Mouse (Mus musculus): ENCODE data around the gene Optc. TPM values are rescaled to one million over a fixed set of nuclear protein-coding genes. Genes with fewer than 3 reads are reported as not detected.

Gene Optc
- polyA plus RNA-seq, 1 experiment from 2014 or later = 0.31 TPM

GRCm38 (mm10) chr1:133881813-133882212 lies 26.0 kb downstream of the Optc start:
- H3K4me1 ChIP-seq (ENCODE audit: insufficient read depth, low read depth, low read length) = no peaks in the 10 kb centered on the region
- no peaks in the 10 kb centered on the region; the same call in 1 of the 2 replicates for H3K27me3 ChIP-seq (replicated peaks; ENCODE audit: insufficient read depth, low read length)
- 60% methylated on average over 6 of the region's 6 CpGs for whole genome bisulfite sequencing
- H3K4me3 ChIP-seq (ENCODE audit: low read depth, low read length) = no peak overlapping the region
- ATAC-seq = no peak
- H3K9me3 ChIP-seq (ENCODE audit: low read length) = no peaks in the 10 kb centered on the region
- no peak for DNase-seq (ENCODE audit: low spot score)
- no peak for TF ChIP-seq CTCF (IDR thresholded peaks at IDR 0.05)
- TF ChIP-seq EP300 (IDR thresholded peaks at IDR 0.05) = no peak
- no peak overlapping the region for H3K9ac ChIP-seq (replicated peaks; ENCODE audit: low read depth)
- H3K36me3 ChIP-seq (ENCODE audit: insufficient read depth, low read length) = no peaks in the 10 kb centered on the region
- H3K4me2 ChIP-seq (replicated peaks; ENCODE audit: low read depth, low read length) = no peak overlapping the region
- H3K27ac ChIP-seq (ENCODE audit: low read length) = no peak overlapping the region

- Histone ChIP-seq H3K27me3 (replicated peaks; ENCODE audit: insufficient read depth, low read length) (no peaks in the 10 kb centered on the region; the same call in 1 of the 2 replicates), H3K27ac (ENCODE audit: low read length) (no peak overlapping the region), H3K4me3 (ENCODE audit: low read depth, low read length) (no peak overlapping the region), H3K9ac (replicated peaks; ENCODE audit: low read depth) (no peak overlapping the region), H3K4me1 (ENCODE audit: insufficient read depth, low read depth, low read length) (no peaks in the 10 kb centered on the region), H3K4me2 (replicated peaks; ENCODE audit: low read depth, low read length) (no peak overlapping the region), H3K9me3 (ENCODE audit: low read length) (no peaks in the 10 kb centered on the region), H3K36me3 (ENCODE audit: insufficient read depth, low read length) (no peaks in the 10 kb centered on the region)
- DNase-seq (ENCODE audit: low spot score) (no peak), ATAC-seq (no peak)
- 46% methylated on average over 12 of the region's 12 CpGs for WGBS
- TF ChIP-seq EP300 (IDR thresholded peaks at IDR 0.05) = no peak
- no peak for TF ChIP-seq CTCF (IDR thresholded peaks at IDR 0.05)
Observed at GRCm38 (mm10) chr1:133878825-133879423, 28.9 kb downstream of the Optc start.

- TF ChIP-seq CTCF (IDR thresholded peaks at IDR 0.05) = no peak
- no peak for TF ChIP-seq EP300 (IDR thresholded peaks at IDR 0.05)
- Histone ChIP-seq H3K4me3 (ENCODE audit: low read depth, low read length) (no peak overlapping the region), H3K9ac (replicated peaks; ENCODE audit: low read depth) (no peak overlapping the region), H3K4me1 (ENCODE audit: insufficient read depth, low read depth, low read length) (no peaks in the 10 kb centered on the region), H3K36me3 (ENCODE audit: insufficient read depth, low read length) (no peaks in the 10 kb centered on the region), H3K9me3 (ENCODE audit: low read length) (no peaks in the 10 kb centered on the region), H3K27me3 (replicated peaks; ENCODE audit: insufficient read depth, low read length) (no peaks in the 10 kb centered on the region; the same call in 1 of the 2 replicates), H3K4me2 (replicated peaks; ENCODE audit: low read depth, low read length) (no peak overlapping the region), H3K27ac (ENCODE audit: low read length) (no peak overlapping the region)
- ATAC-seq = no peak
- DNase-seq (ENCODE audit: low spot score) = no peak
- WGBS = 92% methylated on average over 7 of the region's 7 CpGs
Observed at GRCm38 (mm10) chr1:133876936-133877335, 30.9 kb downstream of the Optc start.

DNA sequence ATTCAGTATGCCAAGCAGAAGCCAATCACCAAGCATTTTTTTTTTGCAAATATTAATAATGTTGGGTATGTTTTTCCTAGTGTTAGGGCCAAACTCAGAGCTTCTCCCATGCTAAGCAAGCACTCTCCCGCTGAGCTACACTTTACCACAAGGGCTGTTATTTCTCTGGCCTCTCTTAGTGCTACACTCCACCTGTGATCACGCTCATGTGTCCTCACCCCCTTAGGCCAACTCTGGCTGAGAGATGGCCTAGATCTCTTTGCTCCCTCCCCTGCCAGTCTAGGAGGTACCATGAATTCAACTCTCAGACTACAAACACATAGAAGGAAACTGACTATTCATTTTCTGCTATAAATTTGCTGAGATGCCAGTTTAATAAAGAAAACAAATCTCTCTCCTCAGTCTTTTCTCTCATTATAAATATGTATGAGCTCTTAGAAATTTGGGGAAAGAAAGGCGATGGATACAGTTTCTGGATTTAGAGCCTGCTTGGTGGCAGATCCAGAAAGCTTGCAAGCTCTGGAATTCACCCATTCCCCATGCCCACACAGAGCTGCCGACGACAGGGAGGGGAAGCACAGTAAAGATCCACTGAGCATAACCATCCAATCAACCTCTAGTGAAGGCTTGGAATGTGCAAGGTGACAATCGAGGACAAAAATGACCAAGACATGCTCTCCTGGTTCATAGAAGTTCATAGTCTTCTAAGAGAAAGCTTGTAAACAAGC lies 34.5 kb downstream of the Optc start:
- Histone ChIP-seq H3K36me3 (ENCODE audit: insufficient read depth, low read length) (no peaks in the 10 kb centered on the region), H3K27me3 (replicated peaks; ENCODE audit: insufficient read depth, low read length) (no peaks in the 10 kb centered on the region), H3K27ac (ENCODE audit: low read length) (no peak overlapping the region), H3K9me3 (ENCODE audit: low read length) (no peaks in the 10 kb centered on the region), H3K4me2 (replicated peaks; ENCODE audit: low read depth, low read length) (no peak overlapping the region), H3K4me1 (ENCODE audit: insufficient read depth, low read depth, low read length) (no peaks in the 10 kb centered on the region), H3K4me3 (ENCODE audit: low read depth, low read length) (no peak overlapping the region), H3K9ac (replicated peaks; ENCODE audit: low read depth) (no peak overlapping the region)
- DNase-seq (ENCODE audit: low spot score) (no peak), ATAC-seq (no peak)
- TF ChIP-seq EP300 (IDR thresholded peaks at IDR 0.05) = no peak
- TF ChIP-seq CTCF (IDR thresholded peaks at IDR 0.05) = no peak
- WGBS = 80% methylated on average over 6 of the region's 6 CpGs

DNA sequence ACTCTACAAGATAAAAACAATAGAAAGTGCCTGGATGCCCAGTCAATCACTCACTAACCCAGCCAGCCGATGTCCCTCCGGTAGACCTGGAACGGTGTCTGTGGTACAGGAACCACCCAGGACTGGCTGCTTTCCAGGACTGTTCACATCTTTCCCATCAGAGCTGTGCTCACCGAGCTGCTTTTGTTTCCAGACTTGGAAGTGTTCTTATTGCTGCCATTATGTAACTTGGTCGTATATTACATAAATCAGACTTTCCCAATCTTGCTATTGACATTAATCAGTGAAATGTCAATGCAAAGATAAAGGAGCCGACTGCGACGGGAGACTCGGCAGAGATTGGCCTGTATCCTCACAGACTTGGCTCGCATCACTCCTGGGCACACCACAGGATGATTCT lies 36.6 kb downstream of the Optc start:
- Histone ChIP-seq H3K9me3 (ENCODE audit: low read length) (no peaks in the 10 kb centered on the region), H3K36me3 (ENCODE audit: insufficient read depth, low read length) (no peaks in the 10 kb centered on the region), H3K4me1 (ENCODE audit: insufficient read depth, low read depth, low read length) (no peaks in the 10 kb centered on the region), H3K4me3 (ENCODE audit: low read depth, low read length) (no peak overlapping the region), H3K4me2 (replicated peaks; ENCODE audit: low read depth, low read length) (no peak overlapping the region), H3K27me3 (replicated peaks; ENCODE audit: insufficient read depth, low read length) (no peaks in the 10 kb centered on the region), H3K9ac (replicated peaks; ENCODE audit: low read depth) (no peak overlapping the region), H3K27ac (ENCODE audit: low read length) (no peak overlapping the region)
- DNase-seq (ENCODE audit: low spot score) (no peak), ATAC-seq (no peak)
- 46% methylated on average over 10 of the region's 10 CpGs for WGBS
- no peak for TF ChIP-seq EP300 (IDR thresholded peaks at IDR 0.05)
- no peak for TF ChIP-seq CTCF (IDR thresholded peaks at IDR 0.05)

DNA sequence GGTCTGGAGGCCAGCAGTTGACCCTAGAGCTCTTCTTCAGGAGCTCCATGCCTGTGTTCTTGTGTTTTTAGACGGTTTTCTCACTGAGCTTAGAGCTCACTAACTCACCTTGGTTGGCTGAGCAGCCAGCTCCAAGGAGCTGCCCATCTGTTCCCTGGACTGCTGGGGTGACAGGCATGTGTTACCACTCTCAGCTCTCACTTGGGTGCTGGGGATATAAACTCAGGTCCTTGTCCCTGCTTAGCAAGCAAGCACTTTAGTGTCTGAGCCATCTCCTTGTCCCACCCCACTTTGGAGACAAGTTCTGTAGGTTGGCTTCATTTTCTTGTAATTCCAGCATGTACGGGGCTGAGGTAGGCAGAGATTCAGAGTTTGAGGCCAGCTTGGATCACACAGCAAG lies 38.6 kb downstream of the Optc start:
- Histone ChIP-seq H3K4me3 (ENCODE audit: low read depth, low read length) (no peak overlapping the region), H3K9me3 (ENCODE audit: low read length) (no peaks in the 10 kb centered on the region), H3K4me1 (ENCODE audit: insufficient read depth, low read depth, low read length) (no peaks in the 10 kb centered on the region), H3K9ac (replicated peaks; ENCODE audit: low read depth) (no peak overlapping the region), H3K27ac (ENCODE audit: low read length) (no peak overlapping the region), H3K27me3 (replicated peaks; ENCODE audit: insufficient read depth, low read length) (no peaks in the 10 kb centered on the region), H3K4me2 (replicated peaks; ENCODE audit: low read depth, low read length) (no peak overlapping the region), H3K36me3 (ENCODE audit: insufficient read depth, low read length) (no peaks in the 10 kb centered on the region)
- 53% methylated on average over 2 of the region's 2 CpGs for WGBS
- TF ChIP-seq EP300 (IDR thresholded peaks at IDR 0.05) (no peak), CTCF (IDR thresholded peaks at IDR 0.05) (no peak)
- ATAC-seq (no peak), DNase-seq (ENCODE audit: low spot score) (no peak)

Data from lung, postnatal 0 days (tissue).